Mouse (Mus musculus) olfactory bulb, adult 2 months (tissue): Measurements from ENCODE around the gene Rasl12. TPM values are rescaled to one million over a fixed set of nuclear protein-coding genes. Genes with fewer than 3 reads are reported as not detected.

Experiments used
- H3K27ac ChIP-seq: fragments of 200-500 bp; 2 replicates; pipeline ENCODE4 v1.5.1; 2012; ENCODE audit warnings: low read depth, low read length; ENCODE audit not compliant: insufficient read depth
- H3K4me1 ChIP-seq: fragments of 200-500 bp; 2 replicates; pipeline ENCODE4 v1.6.1; 2012; ENCODE audit warnings: low read length; ENCODE audit not compliant: control insufficient read depth, insufficient read depth
- H3K4me3 ChIP-seq: fragments of 200-500 bp; 2 replicates; pipeline ENCODE4 v1.5.1; 2012; ENCODE audit warnings: mild to moderate bottlenecking, low read depth, low read length, moderate library complexity; ENCODE audit not compliant: insufficient read depth
- CTCF ChIP-seq: fragments of 200-500 bp; IDR thresholded peaks from 2 replicates; pipeline ENCODE4 v1.5.1; 2012; ENCODE audit warnings: low read depth, mild to moderate bottlenecking, low read length, moderate library complexity; ENCODE audit not compliant: insufficient read depth
- POLR2A ChIP-seq: fragments of 200-500 bp; IDR thresholded peaks from 2 replicates; pipeline ENCODE4 v1.6.1; 2012; ENCODE audit warnings: mild to moderate bottlenecking, low read depth, low read length, moderate library complexity; ENCODE audit not compliant: insufficient read depth
- WGBS: fragments of 180-500 bp; shearing (Covaris S2); methylation state at CpG from one replicate; pipeline ENCODE4 v1.1.7; 2018; 5-methylcytosine and 5-hydroxymethylcytosine counted together
- polyA plus RNA-seq: library from polyadenylated mRNA; stranded (reverse); fragments of >200 nt; gene quantifications from 2 replicates; pipeline ENCODE4 v1.2.4, GENCODE M21; 2012; ENCODE audit warnings: low replicate concordance; ENCODE audit not compliant: missing spikeins, insufficient read depth, insufficient read length

Gene Rasl12
- polyA plus RNA-seq, 1 experiment = not detected

GRCm38 (mm10) chr9:65430921-65431320 lies 32.6 kb downstream of the Rasl12 start:
- WGBS = 97% methylated on average over 5 of the region's 5 CpGs
- no peak for TF ChIP-seq CTCF
- no peak for TF ChIP-seq POLR2A
- Histone ChIP-seq H3K4me1 (no peaks in the 10 kb centered on the region), H3K4me3 (no peak overlapping the region), H3K27ac (no peak overlapping the region)

- Histone ChIP-seq H3K27ac (no peak overlapping the region), H3K4me1 (no peaks in the 10 kb centered on the region), H3K4me3 (no peak overlapping the region)
- WGBS = 3% methylated on average over 3 of the region's 3 CpGs
- TF ChIP-seq POLR2A = no peak
- TF ChIP-seq CTCF = peak; percentile 46; the same call in 1 of the 2 replicates
Observed at GRCm38 (mm10) chr9:65432236-65432635, 33.9 kb downstream of the Rasl12 start.

- no peak overlapping the region for H3K27ac ChIP-seq
- TF ChIP-seq POLR2A = no peak
- TF ChIP-seq CTCF = no peak
- H3K4me3 ChIP-seq = no peak overlapping the region
- no peaks in the 10 kb centered on the region for H3K4me1 ChIP-seq
- 63% methylated on average over 5 of the region's 5 CpGs for WGBS
Observed at GRCm38 (mm10) chr9:65434140-65434539, 35.8 kb downstream of the Rasl12 start.

- no peak for TF ChIP-seq CTCF
- no peak for TF ChIP-seq POLR2A
- Histone ChIP-seq H3K27ac (no peak overlapping the region), H3K4me3 (no peak overlapping the region), H3K4me1 (no peaks in the 10 kb centered on the region)
- WGBS = 60% methylated on average over 4 of the region's 4 CpGs
Observed at GRCm38 (mm10) chr9:65435211-65435610, 36.9 kb downstream of the Rasl12 start.

GRCm38 (mm10) chr9:65435671-65436301 lies 37.5 kb downstream of the Rasl12 start, which contains the start of gene Mtfmt:
Gene Mtfmt, plus strand, starts transcription at chr9:65435782.
- Histone ChIP-seq H3K27ac (no peak within 1 kb of the TSS), H3K4me3 (peak within 1 kb of the TSS; percentile 87), H3K4me1 (no peaks in the 10 kb centered on the region)
- no peak for TF ChIP-seq CTCF
- peak; percentile 79 for TF ChIP-seq POLR2A
- WGBS = under 1% methylated on average over 54 of the region's 54 CpGs

- no peak for TF ChIP-seq POLR2A
- TF ChIP-seq CTCF = no peak
- Histone ChIP-seq H3K4me3 (no peak overlapping the region), H3K4me1 (no peaks in the 10 kb centered on the region), H3K27ac (no peak overlapping the region)
- WGBS = 98% methylated on average over 4 of the region's 4 CpGs
Observed at GRCm38 (mm10) chr9:65444692-65445091, 46.4 kb downstream of the Rasl12 start.

- no peak overlapping the region for H3K27ac ChIP-seq
- H3K4me3 ChIP-seq = no peak overlapping the region
- no peaks in the 10 kb centered on the region for H3K4me1 ChIP-seq
- 93% methylated on average over 6 of the region's 6 CpGs for WGBS
- no peak for TF ChIP-seq POLR2A
- TF ChIP-seq CTCF = no peak
Observed at GRCm38 (mm10) chr9:65447951-65448350, 49.6 kb downstream of the Rasl12 start.

- peaks cover 5% of the 10 kb centered on the region; the same call in 1 of the 2 replicates for H3K4me1 ChIP-seq
- TF ChIP-seq CTCF = no peak
- no peak for TF ChIP-seq POLR2A
- WGBS = 88% methylated on average over 2 of the region's 2 CpGs
- H3K4me3 ChIP-seq = no peak overlapping the region
- H3K27ac ChIP-seq = no peak overlapping the region
Observed at GRCm38 (mm10) chr9:65458975-65459374, 60.7 kb downstream of the Rasl12 start.

- 41% methylated on average over 3 of the region's 3 CpGs for WGBS
- no peak overlapping the region for H3K4me3 ChIP-seq
- 0 out of 2 replicates have a peak overlapping the region, but pooled peaks have one; percentile 82 for H3K27ac ChIP-seq
- TF ChIP-seq POLR2A = no peak
- peaks cover 5% of the 10 kb centered on the region; the same call in 1 of the 2 replicates for H3K4me1 ChIP-seq
Observed at GRCm38 (mm10) chr9:65460198-65460597, 61.9 kb downstream of the Rasl12 start.
